Mouse (Mus musculus): ENCODE results near the gene Glrx5.

The Glrx5 gene

GRCm38 (mm10) chr12:105073708-105074107, 41.2 kb downstream of the Glrx5 start:
- DNase-seq (ENCODE audit: low spot score), result no peak

GRCm38 (mm10) chr12:105075496-105075895, 43.0 kb downstream of the Glrx5 start:
- no peak for DNase-seq (ENCODE audit: low spot score)

- DNase-seq (ENCODE audit: low spot score), result no peak
Observed at GRCm38 (mm10) chr12:105076511-105076910, 44.0 kb downstream of the Glrx5 start.

DNA sequence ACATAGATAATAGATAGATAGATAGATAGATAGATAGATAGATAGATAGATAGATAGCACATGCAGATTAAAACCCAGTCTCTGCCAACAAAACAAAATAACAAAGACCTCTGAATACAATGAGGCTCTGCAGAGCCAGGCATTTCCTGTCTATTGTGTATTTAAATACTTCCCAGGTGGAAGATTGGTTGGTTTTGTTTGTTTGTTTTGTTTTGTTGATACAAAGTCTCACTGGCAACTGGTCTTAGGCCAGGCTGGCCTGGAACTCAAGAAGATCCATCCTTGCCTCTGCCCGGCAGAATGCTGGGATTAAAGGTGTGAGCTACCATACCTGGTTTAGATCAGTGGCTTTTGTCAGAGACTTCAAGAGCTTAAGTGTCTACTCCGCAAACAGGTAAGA, 44.7 kb downstream of the Glrx5 start:
- DNase-seq (ENCODE audit: low spot score), result no peak

- no peak for DNase-seq (ENCODE audit: low spot score)
Observed at GRCm38 (mm10) chr12:105084171-105084570, 51.7 kb downstream of the Glrx5 start.

DNA sequence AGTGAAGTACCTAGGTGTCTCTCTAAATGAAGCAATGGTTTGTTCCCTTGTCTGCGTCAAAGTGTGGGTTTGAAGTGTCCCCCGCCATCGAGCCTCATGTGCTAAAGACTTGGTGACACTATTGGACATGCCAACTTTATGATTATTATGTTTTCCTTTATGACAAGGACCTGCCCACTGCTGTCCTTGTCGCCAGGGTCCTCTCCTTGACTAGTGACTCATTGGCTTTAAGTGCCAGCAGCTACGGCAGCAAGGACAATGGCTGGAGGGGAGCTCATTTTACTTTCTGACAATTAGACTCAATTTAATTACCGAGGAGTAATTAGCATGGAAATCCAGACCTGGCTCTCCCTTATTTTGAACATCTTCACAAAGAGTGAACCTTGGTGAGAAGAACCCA, 52.3 kb downstream of the Glrx5 start:
- no peak for DNase-seq (ENCODE audit: low spot score)

- DNase-seq (ENCODE audit: low spot score), result no peak
Observed at GRCm38 (mm10) chr12:105085296-105085695, 52.8 kb downstream of the Glrx5 start.

DNA sequence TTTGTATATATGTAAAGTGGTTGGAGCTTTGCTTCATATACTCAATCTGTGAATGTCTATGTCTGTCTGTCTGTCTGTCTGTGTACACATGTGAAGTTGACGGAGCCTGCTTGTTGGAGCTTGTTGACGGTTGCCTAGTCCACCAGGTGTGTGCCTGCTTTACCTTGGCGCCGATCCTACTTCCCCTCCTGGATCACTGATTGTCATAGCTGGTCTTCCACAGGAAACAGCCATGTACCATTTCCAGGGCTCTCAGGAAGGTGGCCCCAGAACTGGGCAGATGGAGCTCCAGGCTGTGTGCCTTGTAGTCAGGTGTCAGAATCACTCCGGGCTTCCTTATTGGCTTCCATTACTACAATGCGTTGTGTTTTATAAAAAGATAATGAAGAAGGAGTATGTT, 54.3 kb downstream of the Glrx5 start:
- DNase-seq (ENCODE audit: low spot score), result no peak

DNA sequence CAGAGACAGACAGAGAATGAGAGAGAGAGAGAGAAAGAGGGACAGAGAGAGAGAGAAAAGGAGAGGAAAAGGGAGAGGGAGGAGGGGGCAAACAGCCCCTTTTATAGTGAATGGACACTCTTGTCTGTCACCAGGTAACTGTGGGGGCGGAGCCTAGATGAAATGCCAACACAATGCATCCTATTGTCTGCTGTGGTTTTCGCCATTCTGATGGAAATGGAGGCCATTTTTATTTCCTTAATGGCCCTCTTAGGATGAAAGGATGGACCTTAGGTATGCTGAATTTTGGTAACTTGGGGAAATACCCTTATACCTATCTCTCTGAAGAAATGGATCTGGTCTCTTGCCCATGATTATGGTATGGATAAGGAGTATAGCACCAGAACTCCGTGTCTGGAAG, 54.9 kb downstream of the Glrx5 start:
- DNase-seq (ENCODE audit: low spot score), result no peak

DNA sequence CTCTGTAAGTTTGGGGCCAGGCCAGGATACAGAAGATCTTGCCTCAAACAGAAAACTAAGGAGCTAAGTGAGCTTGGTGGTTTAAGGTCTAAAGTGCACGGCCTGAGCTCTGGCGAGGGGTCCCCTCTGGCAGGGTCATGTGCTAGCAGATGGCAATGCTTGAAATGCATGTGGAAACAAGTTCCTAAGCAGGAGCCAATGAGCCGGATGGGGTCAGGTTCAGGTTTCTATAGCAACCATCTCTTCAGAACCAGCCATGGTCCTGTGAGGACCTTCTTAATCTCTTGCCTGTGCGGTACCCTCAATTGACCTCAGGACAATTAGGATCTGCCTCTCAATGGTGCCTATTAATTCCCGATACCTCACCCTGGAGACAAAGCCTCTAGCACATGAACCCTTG, 56.7 kb downstream of the Glrx5 start:
- DNase-seq (ENCODE audit: low spot score), result no peak

- no peak for DNase-seq (ENCODE audit: low spot score)
Observed at GRCm38 (mm10) chr12:105091604-105092003, 59.1 kb downstream of the Glrx5 start.

Data from urinary bladder, postnatal 25 days (tissue).